Mouse (Mus musculus) erythroid progenitor cell, adult 5-6 weeks (primary cell): ENCODE data around the gene Slc34a3. TPM values are rescaled to one million over a fixed set of nuclear protein-coding genes. Genes with fewer than 3 reads are reported as not detected.
"Not testable (repeated sequence)": the region's sequence is repeated elsewhere in the genome, so short reads cannot be mapped to it uniquely, and the experiment has no call there.

Experiments used
- ATAC-seq: replicated peaks from 2 replicates; pipeline ENCODE4 v1.8.0; 2016; ENCODE audit warnings: moderate number of reproducible peaks, mild to moderate bottlenecking, moderate TSS enrichment, inconsistent platforms; ENCODE audit not compliant: poor library complexity, low FRiP score, severe bottlenecking
- total RNA-seq, 2 experiments: library from RNA; stranded (forward) in 1 of 2; stranded (reverse) in 1 of 2; fragments of 150-400 nt in 1 of 2; fragments of 186-747, 209-891 nt in 1 of 2; gene quantifications; 2 replicates each; pipeline versions ENCODE4 v1.2.3 to v1.2.4; 2015 to 2017; ENCODE audit warnings: low replicate concordance in 2 of 2

The Slc34a3 gene
- total RNA-seq (2015; ENCODE audit: low replicate concordance) (not detected in 2 replicates), total RNA-seq (2017; ENCODE audit: low replicate concordance) (not detected in 2 replicates)

GRCm38 (mm10) chr2:25234050-25234449 lies at the start of gene Slc34a3:
TSS of gene Slc34a3 (minus strand) at chr2:25234364.
- ATAC-seq, result no peak

DNA sequence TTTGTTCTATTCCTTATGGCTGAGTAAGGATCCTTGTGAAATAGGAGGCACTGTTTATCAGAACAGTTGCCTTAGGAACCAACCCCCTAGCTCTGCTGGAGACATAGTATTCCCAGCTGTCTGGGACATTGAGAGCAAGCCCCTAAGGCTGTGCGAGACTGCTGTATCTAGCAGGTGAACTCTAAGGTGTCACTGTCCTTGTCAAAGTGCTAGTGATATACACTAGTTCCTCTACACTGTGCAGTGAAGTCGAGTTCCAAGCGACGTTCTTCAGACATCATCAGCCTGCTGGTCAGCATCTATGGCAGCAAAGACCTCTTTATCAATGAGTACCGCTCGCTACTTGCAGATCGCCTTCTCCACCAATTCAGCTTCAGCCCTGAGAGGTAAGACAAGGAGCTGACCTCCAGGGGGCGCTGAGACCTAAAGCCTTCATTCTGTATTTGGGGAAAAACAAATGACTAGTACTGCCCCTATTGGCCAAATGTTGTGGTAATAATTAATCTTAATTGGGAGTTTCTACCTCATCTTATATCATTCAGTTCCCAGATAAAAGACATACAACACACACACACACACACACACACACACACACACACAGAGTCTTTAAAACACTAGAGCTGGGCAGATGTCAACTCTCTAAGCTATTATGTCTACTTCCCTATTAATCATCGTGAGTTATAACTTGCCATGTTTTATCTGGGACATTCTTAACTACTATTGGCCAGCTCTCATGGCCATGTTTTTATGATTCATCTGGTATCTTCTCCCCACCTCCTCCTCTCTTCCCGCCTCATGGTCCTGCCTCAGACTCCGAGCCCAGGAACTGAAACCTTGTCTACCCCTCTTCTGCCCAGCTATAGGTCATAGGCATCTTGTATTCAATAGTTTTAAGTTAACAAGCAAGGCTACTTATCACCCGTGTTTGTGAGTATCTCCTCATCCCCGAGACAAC lies 45.0 kb upstream of the Slc34a3 start:
- peak; percentile 84 for ATAC-seq

- 0 out of 2 replicates have a peak, but pooled peaks have one; percentile 3 for ATAC-seq
These were observed 38.8 kb upstream of the Slc34a3 start for GRCm38 (mm10) chr2:25273010-25273409.

- ATAC-seq, result peak; percentile 21
These were observed 38.4 kb upstream of the Slc34a3 start for GRCm38 (mm10) chr2:25272515-25272914.

GRCm38 (mm10) chr2:25271827-25272511 lies 37.8 kb upstream of the Slc34a3 start, which contains the start of the genes Ssna1 and Anapc2:
TSS of gene Ssna1 (minus strand) at chr2:25272438.
TSS of gene Anapc2 (plus strand) at chr2:25272478.
- ATAC-seq, result peak; percentile 90

GRCm38 (mm10) chr2:25267746-25268309 lies 33.7 kb upstream of the Slc34a3 start:
- no peak for ATAC-seq

GRCm38 (mm10) chr2:25267241-25267640 lies 33.1 kb upstream of the Slc34a3 start:
- no peak for ATAC-seq

DNA sequence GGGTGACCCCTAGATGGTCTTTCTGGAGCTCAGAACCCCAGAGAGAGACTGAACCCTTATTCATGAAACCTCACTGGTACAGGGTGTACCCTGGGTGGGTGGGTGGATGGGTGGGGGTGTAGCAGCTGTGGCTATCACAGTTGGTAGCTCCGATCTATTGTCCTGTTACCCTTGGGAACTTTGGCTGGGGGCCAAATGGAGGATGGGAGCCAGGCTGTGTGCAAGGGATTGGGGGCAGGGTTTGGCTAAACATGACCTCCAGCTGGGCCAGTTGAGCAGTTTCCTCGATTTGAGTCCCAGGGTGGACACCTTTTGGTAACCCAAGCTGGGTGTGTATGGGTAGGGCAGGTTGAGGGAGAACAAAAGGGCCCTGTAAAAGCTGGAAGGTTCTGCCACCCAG lies 32.6 kb upstream of the Slc34a3 start:
- ATAC-seq, result no peak

GRCm38 (mm10) chr2:25265897-25266656 lies 31.9 kb upstream of the Slc34a3 start:
- ATAC-seq, result no peak

GRCm38 (mm10) chr2:25264851-25265250 lies 30.7 kb upstream of the Slc34a3 start:
- no peak for ATAC-seq

DNA sequence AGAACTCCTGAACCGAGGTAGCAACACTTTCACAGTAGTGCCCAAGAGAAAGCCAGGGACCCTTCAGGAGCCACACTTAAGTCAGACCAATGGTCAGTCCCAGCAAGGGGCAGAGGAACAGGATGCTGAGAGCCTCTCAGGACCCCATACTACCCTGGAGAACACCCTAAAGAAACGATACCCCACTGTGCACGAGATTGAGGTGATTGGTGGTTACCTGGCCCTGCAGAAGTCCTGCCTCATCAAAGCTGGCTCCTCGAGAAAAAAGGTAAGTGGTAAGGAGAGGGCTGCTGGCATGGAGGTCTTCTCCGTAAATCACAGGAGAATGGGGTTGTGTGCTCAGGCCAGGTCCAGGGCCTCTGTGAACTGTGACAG lies 30.1 kb upstream of the Slc34a3 start:
- ATAC-seq, result no peak

DNA sequence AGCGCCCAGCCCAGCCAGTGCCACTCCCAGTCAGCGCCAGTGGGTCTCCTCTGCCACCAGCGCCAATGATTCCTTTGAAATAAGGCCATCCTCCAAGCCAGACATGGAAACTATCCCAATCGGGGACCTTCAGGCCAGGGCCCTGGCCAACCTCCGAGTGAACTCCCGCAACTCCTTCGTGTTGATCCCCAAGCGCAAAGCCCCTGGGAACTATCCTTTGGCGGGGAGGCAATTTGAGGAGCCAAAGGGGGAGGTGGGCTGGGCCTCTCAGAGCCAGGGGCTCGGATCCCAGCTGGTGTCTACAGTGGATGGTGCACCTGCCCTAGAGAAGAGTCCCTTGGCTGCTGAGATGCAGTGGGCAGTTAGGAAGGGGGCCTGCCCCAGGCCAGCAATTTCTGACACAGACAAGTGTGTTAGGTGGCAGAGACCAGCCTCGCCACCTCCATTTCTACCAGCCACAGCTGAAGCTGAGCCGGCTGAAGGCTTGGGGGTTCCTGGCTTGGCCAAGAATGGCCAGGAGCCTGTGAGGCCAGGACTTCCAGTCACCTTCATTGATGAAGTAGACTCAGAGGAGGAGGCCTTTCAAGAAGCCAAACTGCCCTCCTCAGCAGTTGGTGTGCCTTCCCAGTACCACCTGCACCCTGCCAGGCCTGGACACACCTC lies 29.6 kb upstream of the Slc34a3 start:
- no peak for ATAC-seq

- ATAC-seq, result peak; percentile 22; the same call in 1 of the 2 replicates
These were observed 28.8 kb upstream of the Slc34a3 start for GRCm38 (mm10) chr2:25262795-25263622.

DNA sequence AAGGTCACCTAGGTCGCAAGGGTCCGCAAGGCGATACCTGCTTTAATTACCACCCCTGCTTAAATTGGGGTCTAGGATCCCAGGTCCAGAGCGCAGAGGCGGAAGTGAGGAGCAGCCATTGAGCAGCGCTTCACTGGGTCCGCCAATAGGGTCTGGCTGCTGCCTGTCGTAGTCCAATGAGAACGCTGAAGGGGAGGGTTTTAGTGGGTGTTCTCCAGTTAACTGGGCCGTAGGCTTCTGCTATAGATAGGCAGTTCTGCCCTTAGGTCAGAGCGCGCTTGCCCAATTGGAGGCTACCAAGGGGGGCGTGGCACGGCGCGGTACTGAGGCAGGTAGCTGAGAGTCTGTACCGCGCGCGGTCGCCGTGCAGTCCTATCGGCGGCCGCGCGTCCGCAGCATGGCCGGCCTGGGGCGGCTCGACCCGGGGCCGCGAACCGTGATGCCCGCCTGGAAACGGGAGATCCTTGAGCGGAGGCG lies 28.2 kb upstream of the Slc34a3 start, which contains the start of gene Tprn:
Tprn (plus strand) TSS at position 328 of the 477 bp plus-strand sequence.
- ATAC-seq, result peak; percentile 96

DNA sequence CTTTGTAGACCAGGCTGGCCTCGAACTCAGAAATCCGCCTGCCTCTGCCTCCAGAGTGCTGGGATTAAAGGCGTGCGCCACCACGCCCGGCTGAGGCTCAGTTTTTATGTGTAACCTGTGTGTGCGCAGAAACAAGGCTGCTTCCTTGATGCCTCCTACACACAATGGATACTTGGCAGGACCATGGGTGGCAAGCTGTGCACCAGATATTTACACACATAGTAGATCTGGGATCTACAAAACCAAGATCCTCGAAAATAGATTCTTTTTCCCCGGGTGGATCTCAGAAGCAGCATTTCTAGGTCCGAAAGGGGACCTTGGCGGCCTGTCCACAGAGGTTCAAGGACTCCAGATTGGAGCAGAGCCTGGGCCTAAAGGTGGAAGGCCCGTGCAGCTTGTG lies 27.7 kb upstream of the Slc34a3 start:
- ATAC-seq, result 0 out of 2 replicates have a peak, but pooled peaks have one; percentile 7

DNA sequence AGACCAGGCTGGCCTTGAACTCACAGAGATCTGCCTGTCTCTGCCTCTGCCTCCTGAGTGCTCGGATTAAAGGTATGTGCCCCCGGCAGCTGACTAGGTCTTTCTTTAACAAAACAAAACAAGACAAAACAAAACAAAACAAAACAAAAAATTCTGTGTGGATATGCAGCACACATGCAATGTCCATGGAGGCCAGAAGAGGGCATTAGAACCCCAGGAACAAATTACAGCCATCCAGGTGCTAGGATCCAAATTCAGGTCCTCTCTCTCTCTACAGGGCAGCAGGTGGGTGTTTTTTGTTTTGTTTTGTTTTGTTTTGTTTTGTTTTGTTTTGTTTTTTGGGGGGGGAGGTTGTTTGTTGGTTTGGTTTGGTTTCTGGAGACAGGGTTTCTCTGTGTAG lies 24.7 kb upstream of the Slc34a3 start:
- ATAC-seq, result no peak

- ATAC-seq, result not testable (repeated sequence)
These were observed 23.1 kb upstream of the Slc34a3 start for GRCm38 (mm10) chr2:25257250-25257649.
